Mouse (Mus musculus) heart, postnatal 4 days (tissue): Measurements from ENCODE around the gene Opalin. TPM values are rescaled to one million over a fixed set of nuclear protein-coding genes. Genes with fewer than 3 reads are reported as not detected.

Source experiments
- DNase-seq: peaks from one replicate; pipeline ENCODE4 v3.0.0; 2021
- total RNA-seq, 2 experiments: library from RNA; stranded (reverse); gene quantifications; 2 replicates each; pipeline ENCODE4 v1.2.3; 2021

The Opalin gene
- total RNA-seq, 2 experiments from 2014 or later = not detected

DNA sequence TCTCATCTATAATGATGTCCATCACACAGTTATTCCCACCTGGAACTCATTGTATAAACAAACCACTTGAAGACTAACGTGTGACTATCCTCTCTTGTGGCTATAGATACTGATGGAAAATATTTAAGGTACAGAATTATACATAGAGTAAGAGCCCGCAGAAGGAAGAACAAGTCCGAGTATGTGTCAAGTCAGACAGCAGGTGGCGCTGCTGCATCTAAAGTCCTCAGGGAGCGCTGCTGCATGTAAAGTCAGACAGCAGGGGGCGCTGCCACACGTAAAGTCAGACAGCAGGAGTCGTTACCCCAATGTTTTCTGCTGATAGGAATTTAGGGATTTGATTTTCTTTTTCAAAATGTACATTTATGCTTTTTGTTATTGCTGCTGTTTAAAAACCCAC lies 5.4 kb downstream of the Opalin start:
- peak; percentile 92 for DNase-seq

DNA sequence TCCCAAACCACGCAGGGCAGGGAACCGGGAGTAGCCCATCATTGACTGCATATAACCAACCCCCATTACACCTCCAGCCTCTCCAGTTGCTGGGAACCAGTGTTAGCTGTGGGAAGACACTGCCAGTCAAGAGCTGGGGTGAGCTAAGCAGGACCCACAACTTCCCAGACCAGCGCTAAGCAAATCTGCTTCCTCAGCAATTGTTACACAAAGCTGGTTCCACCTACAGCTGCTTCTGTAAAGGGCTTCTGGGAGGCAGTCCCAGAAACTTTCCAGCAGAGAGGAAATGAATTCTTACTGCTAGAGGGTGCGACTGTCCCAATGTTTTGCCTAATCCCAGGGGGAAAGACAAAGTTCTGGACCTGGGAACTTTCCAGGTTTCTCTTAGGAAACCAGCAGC lies 22.2 kb downstream of the Opalin start:
- DNase-seq = no peak

DNA sequence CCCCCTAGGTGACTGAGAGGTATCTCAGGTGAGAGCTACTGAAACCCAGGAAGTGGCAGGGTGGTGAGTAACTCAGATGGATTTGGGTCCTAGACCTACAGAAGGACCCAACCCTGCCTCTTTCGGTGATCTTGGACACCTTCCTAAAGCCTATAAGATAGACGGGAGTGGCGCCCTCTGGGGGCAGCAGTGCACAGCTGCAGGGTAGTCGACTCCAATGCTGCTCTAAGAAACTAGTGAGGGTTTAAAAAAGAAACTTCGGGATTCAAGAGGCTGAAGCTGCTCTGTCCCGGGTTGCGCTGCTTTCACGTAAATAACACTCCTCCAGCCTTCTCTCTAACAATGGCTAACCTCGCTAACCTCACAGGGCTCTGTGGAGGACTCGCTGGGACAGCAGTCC lies 23.4 kb downstream of the Opalin start:
- peak; percentile 17 for DNase-seq

DNA sequence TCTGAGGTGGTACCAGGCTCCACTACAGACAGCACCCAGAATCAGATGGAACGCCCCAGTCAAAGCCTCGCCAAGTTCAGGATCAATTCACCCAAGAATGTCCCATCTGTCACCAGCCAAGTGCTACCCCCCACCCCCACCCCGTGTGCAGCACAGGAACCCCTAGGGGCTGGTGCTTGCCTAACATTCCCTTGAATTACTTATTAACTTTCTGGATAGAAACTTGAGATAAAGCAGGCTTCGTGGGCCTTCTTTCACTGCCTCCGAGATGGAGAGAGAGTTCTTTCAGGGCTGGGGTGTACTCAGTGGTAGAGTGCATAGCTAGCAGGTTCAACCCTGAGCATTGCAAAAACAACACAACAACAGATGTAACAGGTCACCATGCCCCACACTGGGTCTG lies 24.7 kb downstream of the Opalin start:
- no peak for DNase-seq

DNA sequence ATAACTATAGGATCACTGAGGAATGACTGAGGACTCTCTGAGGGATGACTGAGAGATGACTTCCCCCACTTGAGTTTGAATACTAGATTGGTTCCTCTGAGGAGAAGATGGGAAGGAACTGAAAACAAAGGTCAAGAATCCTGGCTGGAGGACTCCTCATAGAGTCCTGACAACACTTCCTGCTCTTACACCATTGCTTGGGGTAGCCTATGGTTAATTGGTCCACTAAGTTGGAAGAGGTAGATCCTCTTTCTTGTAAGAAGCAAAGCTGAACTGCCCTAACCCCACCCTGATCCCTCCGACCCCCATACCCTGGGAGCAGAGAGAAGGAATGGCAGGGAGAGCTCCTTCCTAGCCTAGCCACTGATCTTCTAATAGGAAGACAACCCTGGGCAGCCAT lies 25.2 kb downstream of the Opalin start:
- DNase-seq = no peak

DNA sequence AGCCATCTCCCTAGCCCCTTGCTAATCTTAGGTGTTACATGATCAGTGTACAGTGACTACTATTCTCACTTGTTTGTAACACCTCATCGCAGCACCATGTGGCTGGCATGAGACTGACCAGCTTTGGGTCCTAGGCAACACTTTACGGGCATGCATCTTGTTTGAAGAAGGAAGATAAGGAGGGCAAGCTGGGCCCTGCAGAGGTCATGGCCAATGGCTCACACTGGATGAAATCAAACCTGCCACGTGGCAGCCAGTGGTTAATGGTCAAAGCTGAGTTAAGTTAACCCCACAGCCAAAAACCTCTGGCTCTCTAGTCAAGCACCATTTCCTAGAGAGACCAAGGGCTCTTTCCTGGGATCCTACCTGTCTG lies 28.7 kb downstream of the Opalin start:
- DNase-seq = no peak

DNA sequence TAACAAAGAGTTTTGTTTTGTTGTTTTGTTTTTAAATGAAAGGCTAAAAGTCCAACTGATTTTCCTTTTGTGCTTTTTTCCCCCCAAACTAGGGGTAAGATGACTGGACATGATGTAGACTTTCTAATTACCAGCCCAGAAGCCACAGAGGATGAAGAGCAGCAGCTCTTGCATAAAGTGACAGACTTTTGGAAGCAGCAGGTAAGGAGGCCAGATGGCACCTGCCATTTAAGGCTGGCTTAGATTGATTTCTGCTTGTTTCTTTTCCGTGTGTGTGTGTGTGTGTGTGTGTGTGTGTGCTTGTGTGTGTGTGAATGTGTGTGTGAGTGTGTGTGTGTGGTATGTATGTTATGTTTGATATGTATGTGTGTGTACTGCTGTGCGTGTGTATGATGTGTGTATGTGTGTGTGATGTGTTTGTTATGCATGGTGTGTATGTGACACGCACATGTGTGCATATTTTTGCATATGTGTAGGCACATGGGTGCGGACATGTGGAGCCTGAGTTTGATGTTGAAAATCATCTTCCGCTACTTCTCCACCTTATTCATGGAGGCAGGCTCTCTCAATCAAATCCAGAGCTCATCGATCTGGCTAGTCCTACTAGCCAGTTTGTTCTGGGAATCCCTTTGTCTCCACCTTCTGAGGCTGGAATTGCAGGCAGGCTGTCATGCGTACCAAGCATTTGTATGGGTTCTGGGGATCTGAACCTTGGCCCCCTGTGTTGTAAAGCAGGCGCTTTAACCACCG lies 29.3 kb downstream of the Opalin start:
- DNase-seq = no peak

DNA sequence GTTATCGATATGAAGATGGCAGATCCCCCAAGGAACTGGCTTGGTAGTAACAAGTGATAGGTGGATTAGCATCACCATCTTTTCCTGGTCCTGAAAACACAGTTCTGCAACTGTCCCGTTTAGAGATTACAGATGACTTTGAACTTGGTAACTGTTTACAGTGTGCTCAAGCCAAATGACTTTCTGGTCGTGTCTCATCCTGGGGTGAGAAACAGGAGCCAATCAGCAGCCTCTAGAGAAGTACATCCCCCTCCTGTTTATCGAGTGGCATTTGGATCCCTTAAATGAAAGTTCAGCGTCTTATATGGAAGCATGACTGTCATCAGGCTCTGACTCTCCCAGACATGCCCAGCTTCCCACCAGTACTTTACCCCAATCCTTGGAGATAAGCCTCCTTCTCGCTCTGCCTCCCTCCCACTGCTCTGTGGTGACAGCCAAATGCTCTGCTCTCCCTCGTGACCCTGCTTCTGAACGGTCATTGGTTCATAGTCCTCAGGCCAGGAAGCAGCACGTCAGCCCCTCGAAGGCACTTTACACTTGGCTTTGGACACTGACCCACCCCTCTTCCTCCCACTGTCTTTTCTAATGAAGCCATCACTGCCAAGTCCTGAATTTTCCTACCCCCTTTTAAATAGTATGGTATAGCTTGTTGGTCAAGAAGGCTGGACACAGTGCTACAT lies 31.7 kb downstream of the Opalin start:
- DNase-seq = no peak

DNA sequence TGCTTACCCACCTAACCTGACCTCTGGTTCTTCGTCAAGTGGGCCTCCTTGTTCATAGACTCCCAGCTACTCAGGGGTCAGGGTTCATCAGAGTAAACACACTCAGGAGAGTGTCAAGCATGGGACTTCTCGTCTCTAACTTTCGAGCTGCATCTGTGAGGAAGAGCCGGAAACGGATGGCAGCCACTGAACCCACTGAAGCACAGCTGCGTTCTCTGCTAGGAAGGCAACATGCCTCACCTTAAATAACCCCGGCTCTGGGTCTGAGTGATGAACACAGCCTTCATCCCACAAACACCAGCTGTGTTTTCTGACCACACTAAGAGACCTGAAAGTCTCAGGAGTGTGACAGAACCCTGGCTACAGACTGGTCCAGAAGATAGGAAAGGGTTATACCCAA lies 37.8 kb downstream of the Opalin start:
- no peak for DNase-seq

DNA sequence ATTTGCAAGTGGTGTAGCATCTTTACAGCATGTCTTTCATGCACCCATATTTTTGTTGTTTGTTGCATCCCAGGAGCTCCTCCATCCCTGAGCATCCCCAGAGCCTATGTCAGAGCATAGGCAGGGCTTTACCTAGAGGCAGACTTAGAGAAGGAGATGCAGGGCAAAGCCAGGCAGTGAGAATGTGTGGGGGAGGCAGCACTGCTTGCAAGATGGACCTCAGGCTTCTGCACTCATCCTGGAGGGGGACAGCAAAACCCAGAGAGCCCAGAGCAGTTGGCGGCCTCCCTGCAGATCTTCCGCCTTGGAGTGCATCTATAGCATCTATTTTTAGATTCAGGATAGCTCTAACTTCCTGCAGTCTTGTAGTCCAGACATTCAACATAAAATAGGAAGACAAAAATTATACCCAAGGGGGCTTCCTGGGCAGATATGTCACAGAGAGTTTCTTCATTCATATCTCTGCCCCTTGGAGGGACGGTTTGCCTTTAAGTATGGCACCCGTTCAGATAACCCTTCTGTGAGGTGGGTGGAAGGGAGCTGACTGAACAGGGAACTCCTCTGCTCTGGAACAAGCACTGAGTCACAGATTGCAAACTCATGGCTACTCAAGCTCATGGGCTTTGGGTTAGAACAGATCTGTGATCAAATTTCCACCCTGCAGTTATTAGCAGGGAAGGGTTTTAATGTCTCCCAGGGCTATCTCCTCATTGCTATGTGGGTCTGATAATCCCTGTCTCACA lies 40.9 kb downstream of the Opalin start:
- no peak for DNase-seq

DNA sequence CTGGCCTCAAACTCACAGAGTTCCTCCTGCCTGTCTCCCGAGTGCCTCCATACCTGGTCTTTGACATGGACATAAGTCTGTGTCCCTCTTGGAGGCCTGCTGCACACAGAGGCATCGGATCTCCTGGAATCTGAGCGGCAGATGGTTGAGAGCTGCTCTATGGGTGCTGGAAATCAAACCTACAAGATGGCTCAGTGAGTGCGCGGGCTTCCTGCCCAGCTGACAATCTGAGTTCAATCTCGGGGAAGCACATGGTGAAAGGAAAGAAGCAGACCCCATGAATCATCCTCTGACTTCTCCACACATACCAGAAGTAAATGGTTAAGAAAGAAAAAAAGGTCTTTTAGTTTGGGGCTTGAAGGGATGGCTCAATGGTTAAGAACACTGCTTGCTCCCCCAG lies 45.0 kb downstream of the Opalin start:
- no peak for DNase-seq

DNA sequence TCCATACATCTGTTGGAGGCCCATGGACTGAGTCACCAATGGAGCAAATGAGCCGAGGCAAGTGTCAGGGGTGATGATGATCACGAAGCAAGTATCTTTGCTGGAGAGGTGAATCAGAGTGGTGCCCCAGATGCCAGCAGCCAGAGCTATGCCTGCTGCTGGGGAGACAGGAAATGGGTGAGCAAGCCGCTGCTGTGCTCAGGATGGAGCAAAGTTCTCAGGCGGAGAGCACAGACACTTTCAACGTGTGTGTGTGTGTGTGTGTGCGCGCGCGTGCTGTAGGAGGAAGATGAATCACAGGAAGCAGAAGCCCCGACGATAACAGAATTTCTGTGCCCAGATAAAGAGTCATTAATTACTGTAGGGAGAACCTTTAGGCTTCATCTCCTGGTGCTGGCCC lies 45.9 kb downstream of the Opalin start:
- DNase-seq = no peak

DNA sequence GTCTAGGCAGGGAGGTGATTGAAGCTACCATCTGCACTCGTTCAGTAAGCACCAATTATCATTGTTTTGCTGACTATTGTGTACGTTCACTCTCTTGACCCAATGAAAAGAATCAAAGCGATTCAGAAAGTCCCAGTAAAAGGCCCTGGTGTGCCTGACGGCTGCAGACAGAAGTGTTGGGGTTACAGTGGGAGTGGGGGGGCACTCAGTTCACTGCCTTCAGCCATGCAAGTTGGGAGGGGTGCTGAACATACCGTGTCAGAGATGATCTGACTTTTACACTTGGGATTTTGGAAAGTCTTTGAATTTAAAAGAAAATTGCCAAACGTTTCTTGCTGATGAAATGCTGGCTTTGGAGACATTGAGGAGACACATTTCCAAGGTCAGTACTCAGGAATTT lies 46.8 kb downstream of the Opalin start:
- no peak for DNase-seq

DNA sequence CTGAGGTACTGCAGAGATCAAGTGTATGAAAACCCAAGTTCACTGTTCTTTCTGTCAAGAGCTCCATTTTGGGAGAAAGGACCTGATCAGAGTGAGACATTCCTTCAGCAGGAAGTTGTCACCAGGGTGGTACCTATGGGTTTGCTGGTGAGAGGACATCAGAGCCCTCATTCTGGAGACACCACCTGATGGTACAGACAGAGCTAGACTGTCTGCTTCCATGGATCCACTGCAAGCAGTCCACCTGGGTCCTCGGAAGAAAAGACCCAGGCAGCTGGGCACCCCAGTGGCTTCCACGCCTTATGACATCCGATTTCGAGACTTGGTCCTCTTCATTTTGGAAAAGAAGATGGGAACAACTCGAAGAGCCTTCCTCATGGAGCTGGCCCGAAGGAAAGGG lies 47.7 kb downstream of the Opalin start, which contains the start of gene Dntt:
TSS of gene Dntt (plus strand) at position 57 of the 400 bp plus-strand sequence.
- no peak for DNase-seq

DNA sequence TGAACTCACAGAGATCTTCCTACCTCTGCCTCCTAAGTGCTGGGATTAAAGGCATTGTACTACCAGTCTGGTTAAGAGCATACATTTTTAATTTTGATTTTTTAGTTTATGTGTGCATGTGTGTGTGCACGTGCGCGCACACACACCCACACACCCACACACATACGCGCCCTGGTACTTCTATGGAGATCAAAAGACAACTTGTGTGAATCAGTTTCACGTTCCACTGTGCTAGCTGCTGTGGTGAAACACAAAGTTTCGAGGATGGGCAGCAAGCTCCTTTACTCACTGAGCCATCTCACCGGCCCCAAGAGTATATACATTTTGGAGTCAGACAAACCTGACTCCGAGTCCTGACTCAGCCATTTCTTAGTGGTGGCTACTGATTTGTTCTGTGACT lies 49.3 kb downstream of the Opalin start:
- no peak for DNase-seq

DNA sequence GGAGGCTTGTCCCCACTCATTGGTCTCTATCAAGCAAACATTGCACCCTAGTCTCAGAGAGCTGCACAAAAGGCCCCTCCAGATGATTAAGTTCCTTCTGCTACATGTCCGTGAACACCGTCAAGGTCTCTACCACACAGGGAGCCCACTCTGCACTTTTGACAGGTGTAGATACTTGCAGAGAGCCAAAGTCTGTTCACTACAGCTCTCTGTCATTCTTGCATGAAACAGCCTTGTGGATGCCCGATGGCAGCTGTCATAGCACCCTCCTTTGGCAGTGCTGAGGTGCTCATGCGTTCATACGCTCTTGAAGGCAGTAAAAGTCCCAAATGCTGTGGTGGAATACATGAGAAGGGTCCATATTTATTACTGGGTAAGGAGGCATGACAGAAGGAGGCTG lies 49.9 kb downstream of the Opalin start:
- no peak for DNase-seq

DNA sequence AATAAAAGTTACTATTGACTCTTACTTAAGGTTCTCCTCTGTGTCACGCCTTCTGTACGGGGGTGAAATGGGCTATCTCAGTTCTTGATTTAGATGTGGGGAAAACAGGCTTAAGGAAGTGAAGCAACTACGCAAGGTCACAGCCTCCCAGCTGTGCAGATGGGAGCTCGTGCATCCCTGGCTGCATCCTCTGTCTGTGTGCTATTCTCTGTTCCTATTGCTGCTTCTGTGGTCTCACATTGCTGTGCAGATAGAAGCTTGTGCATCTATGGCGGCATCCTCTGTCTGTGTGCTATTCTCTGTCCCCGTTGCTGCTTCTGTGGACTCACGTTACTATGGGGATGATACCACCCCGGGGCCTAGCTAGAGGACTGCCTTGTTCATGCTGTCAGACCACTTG lies 50.4 kb downstream of the Opalin start:
- DNase-seq = no peak

DNA sequence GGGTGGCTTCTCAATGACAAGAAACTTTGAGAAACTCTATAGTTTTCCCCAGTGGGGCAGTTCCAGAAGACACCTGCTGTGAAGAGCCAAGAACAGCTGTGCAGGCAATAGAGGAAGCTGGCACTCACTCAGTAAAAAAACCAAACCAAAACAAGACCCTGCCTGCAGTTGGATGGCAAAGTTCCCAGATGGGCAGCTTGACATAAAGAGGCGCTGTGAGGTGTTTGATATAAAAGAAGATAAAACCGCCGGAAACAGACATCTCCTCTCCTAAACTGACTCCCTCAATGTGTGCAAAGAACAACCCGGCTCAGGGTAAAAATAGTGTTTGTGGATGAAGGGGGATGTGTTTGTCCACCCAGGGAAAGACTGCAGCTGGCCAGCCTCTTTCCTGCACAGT lies 54.7 kb downstream of the Opalin start:
- no peak for DNase-seq

DNA sequence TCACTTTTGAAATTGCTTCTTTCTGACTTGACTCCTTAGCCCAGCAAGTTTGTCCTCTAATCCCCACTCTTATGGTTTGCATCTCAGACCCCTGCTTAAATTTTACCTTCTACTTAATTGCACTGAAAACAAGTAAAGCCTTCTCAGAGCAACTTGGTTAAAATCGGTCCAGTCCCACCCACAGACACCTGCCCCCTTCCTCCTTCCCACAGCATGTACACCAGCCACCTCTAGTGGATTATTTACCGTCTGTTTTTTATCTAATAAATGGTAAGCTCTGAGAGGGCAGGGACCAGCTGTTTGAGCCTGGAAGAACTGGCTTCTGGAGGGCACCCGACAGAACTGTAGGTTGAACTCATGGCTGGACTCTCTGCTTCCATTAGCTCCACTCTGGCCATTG lies 56.4 kb downstream of the Opalin start:
- DNase-seq = no peak

DNA sequence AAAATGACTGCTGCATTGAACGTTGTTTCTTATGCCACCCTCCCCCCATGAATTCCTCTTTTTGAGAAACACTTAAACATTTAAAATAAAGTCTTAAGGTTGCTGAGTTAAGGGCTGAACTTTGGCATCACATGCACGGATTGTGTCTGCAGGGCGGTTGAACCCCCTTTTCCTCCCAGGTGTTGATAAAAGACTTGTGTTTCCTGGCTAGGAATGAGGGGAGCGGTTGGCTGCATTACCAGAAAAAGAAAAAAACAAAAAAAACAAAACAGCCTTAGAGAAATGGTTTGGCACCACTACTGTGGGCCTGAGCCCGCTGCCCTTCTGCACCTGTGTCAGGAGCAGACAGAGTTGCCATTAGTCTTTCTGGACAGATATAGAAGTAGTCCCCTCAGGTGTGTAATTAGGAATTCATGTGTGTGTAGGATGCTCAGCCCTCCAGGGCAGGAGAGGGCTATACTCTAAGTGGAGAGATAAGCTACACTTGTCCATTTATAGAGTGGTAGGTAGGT lies 57.7 kb downstream of the Opalin start:
- no peak for DNase-seq

DNA sequence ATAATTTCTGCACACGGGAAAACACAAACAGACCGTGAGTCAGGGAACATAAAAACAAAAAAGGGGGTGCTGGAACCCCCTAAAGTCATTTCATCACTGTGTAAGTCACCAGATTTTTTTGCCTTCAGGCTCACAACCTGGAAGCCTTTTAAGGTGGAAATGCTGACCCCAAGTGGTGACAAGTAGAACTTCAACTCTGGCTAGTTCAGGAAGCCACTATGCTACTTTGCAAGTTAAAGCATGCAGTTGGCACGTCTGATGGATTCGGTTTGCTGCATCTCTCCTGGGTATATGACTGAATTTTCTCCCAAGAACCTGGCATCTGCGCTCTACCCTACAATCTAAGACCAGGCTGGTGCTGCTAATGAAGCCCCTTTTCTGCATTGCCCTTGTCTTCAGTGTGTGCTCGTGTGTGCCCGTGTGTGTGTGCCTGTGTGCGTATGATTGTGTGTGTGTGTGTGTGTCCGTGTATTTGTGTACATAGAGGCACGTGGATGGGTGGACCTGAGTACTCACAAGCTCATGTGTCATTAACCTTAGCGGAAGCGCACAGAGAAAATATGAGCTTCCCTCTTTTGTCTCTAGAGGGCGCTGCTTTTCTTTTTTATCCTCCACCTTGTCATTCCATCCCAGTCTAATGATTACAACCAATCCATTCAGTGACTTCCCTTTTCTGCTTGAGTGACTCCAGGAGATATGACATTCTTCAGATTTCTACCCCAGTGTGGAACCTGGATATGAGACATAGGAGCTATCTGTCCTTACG lies 60.8 kb downstream of the Opalin start:
- peak; percentile 65 for DNase-seq

DNA sequence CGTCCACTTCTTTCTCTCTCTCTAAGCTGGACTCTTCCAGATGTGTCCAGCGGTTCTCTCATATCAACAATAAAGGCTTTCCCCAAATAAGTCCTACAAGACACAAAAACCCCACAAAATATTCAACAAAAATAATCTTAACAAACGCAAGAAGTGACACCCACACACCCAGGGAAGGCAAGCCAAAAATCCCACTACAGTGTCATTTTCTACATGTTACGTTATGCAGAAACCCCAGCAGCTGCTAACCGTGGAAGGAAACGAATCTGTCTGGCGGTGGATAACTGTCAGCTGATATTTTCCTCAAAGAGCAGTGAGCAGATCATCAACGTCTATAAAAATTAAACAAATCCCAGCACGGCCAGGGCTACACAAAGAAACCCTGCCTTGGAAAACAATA lies 62.9 kb downstream of the Opalin start:
- peak; percentile 18 for DNase-seq

DNA sequence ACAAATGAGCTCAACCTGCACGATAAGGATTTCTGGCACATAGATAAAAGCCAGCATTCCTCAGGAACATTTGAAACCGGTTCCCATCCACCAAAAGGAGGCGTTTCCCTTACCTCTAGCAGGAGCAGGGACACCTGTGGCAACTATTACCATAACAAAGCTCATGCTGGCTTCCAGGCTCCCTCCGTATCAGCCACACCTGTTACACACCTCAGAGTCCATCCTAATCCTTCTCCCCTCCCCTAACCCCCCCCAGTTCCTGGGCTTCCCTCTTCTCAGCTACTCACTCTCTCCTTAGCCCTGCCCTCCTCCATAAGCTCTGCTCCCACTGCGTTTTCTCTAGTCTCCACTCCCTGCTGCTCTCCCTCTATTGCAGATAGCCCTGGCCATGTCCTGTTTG lies 63.3 kb downstream of the Opalin start:
- DNase-seq = no peak
